Mouse (Mus musculus) stomach, embryonic 15.5 days (tissue): Measurements from ENCODE around the gene Ccdc148. TPM values are rescaled to one million over a fixed set of nuclear protein-coding genes. Genes with fewer than 3 reads are reported as not detected.

Source experiments
- ATAC-seq: fragments of 200-750 bp; cut with Nextera tagmentation; 2 replicates; pipeline ENCODE4 v1.8.0; 2017; ENCODE audit warnings: low read depth, moderate number of reproducible peaks, moderate TSS enrichment; ENCODE audit not compliant: insufficient read depth, low FRiP score
- H3K27ac ChIP-seq: fragments of 300-500 bp; sonication (generic); 2 replicates; pipeline ENCODE4 v1.5.1; 2015; ENCODE audit warnings: mild to moderate bottlenecking, inconsistent platforms
- H3K27me3 ChIP-seq: fragments of 300-500 bp; sonication (generic); replicated peaks from 2 replicates; pipeline ENCODE4 v1.6.1; 2015; ENCODE audit warnings: inconsistent platforms
- H3K36me3 ChIP-seq: fragments of 300-500 bp; sonication (generic); 2 replicates; pipeline ENCODE4 v1.6.1; 2015; ENCODE audit warnings: inconsistent platforms
- H3K4me1 ChIP-seq: fragments of 300-500 bp; sonication (generic); 2 replicates; pipeline ENCODE4 v1.6.1; 2015; ENCODE audit warnings: inconsistent platforms
- H3K4me2 ChIP-seq: fragments of 300-500 bp; sonication (generic); 2 replicates; pipeline ENCODE4 v1.6.1; 2015; ENCODE audit warnings: mild to moderate bottlenecking, inconsistent platforms
- H3K4me3 ChIP-seq: fragments of 300-500 bp; sonication (generic); replicated peaks from 2 replicates; pipeline ENCODE4 v1.5.1; 2015; ENCODE audit warnings: inconsistent platforms
- H3K9ac ChIP-seq: fragments of 300-500 bp; sonication (generic); 2 replicates; pipeline ENCODE4 v1.6.1; 2015; ENCODE audit warnings: inconsistent platforms
- H3K9me3 ChIP-seq: fragments of 300-500 bp; sonication (generic); 2 replicates; pipeline ENCODE4 v1.6.1; 2016; ENCODE audit warnings: inconsistent platforms
- WGBS: fragments of 180-500 bp; shearing (Covaris S2); methylation state at CpG from one replicate; pipeline ENCODE4 v1.1.7; 2015; 5-methylcytosine and 5-hydroxymethylcytosine counted together
- polyA plus RNA-seq: library from polyadenylated mRNA; unstranded; fragments of >200 nt; fragmentation: Nextera tagmentation; extraction: Ambion mirVana; gene quantifications from 2 replicates; pipeline ENCODE4 v1.2.1, GENCODE M21; 2015

Gene Ccdc148
- polyA plus RNA-seq, 1 experiment from 2014 or later = 0.89 TPM

GRCm38 (mm10) chr2:58841021-58841420 lies 319.5 kb downstream of the Ccdc148 start:
- Histone ChIP-seq H3K27ac (no peak overlapping the region), H3K4me3 (no peak overlapping the region), H3K9me3 (no peaks in the 10 kb centered on the region), H3K4me2 (no peak overlapping the region), H3K36me3 (no peaks in the 10 kb centered on the region), H3K27me3 (no peaks in the 10 kb centered on the region), H3K4me1 (no peaks in the 10 kb centered on the region), H3K9ac (no peak overlapping the region)
- 61% methylated on average over 3 of the region's 3 CpGs for WGBS
- no peak for ATAC-seq

- Histone ChIP-seq H3K9ac (no peak overlapping the region), H3K36me3 (no peaks in the 10 kb centered on the region), H3K4me3 (no peak overlapping the region), H3K27me3 (no peaks in the 10 kb centered on the region), H3K9me3 (no peaks in the 10 kb centered on the region), H3K27ac (no peak overlapping the region), H3K4me1 (no peaks in the 10 kb centered on the region), H3K4me2 (no peak overlapping the region)
- ATAC-seq = no peak
- 91% methylated on average over 20 of the region's 20 CpGs for WGBS
Observed at GRCm38 (mm10) chr2:58832253-58832980, 328.1 kb downstream of the Ccdc148 start.

- Histone ChIP-seq H3K27me3 (no peaks in the 10 kb centered on the region), H3K9ac (no peak overlapping the region), H3K27ac (peak overlapping the region; percentile 65), H3K36me3 (no peaks in the 10 kb centered on the region), H3K4me2 (no peak overlapping the region), H3K4me1 (no peaks in the 10 kb centered on the region), H3K4me3 (no peak overlapping the region), H3K9me3 (no peaks in the 10 kb centered on the region)
- 41% methylated on average over 7 of the region's 7 CpGs for WGBS
- ATAC-seq = peak; percentile 65; the same call in 1 of the 2 replicates
Observed at GRCm38 (mm10) chr2:58829981-58830742, 330.3 kb downstream of the Ccdc148 start.

GRCm38 (mm10) chr2:58828910-58829600 lies 331.4 kb downstream of the Ccdc148 start:
- H3K27ac ChIP-seq = peak overlapping the region; percentile 68
- peak; percentile 71 for ATAC-seq
- H3K9me3 ChIP-seq = no peaks in the 10 kb centered on the region
- no peak overlapping the region for H3K4me2 ChIP-seq
- no peaks in the 10 kb centered on the region for H3K36me3 ChIP-seq
- H3K27me3 ChIP-seq = no peaks in the 10 kb centered on the region
- 43% methylated on average over 3 of the region's 3 CpGs for WGBS
- H3K4me1 ChIP-seq = no peaks in the 10 kb centered on the region
- H3K9ac ChIP-seq = no peak overlapping the region
- no peak overlapping the region for H3K4me3 ChIP-seq

- 53% methylated on average over 2 of the region's 2 CpGs for WGBS
- H3K27me3 ChIP-seq = no peaks in the 10 kb centered on the region
- ATAC-seq = no peak
Observed at GRCm38 (mm10) chr2:58812941-58813340, 347.5 kb downstream of the Ccdc148 start.

GRCm38 (mm10) chr2:58799623-58800022 lies 360.9 kb downstream of the Ccdc148 start:
- ATAC-seq = no peak
- Histone ChIP-seq H3K4me3 (no peak overlapping the region), H3K9me3 (no peaks in the 10 kb centered on the region), H3K36me3 (no peaks in the 10 kb centered on the region), H3K27ac (no peak overlapping the region), H3K4me1 (0 out of 2 replicates have a peak, but pooled peaks cover 1% of the 10 kb centered on the region), H3K27me3 (no peaks in the 10 kb centered on the region), H3K4me2 (no peak overlapping the region), H3K9ac (no peak overlapping the region)
- WGBS = 81% methylated on average over 5 of the region's 5 CpGs

More at GRCm38 (mm10) chr2:58812941-58813340, 347.5 kb downstream of the Ccdc148 start:
- Histone ChIP-seq H3K9me3 (no peaks in the 10 kb centered on the region), H3K36me3 (no peaks in the 10 kb centered on the region), H3K4me3 (no peak overlapping the region), H3K4me1 (no peaks in the 10 kb centered on the region), H3K9ac (no peak overlapping the region), H3K27ac (no peak overlapping the region), H3K4me2 (no peak overlapping the region)

GRCm38 (mm10) chr2:58799126-58799525 lies 361.4 kb downstream of the Ccdc148 start:
- no peak overlapping the region for H3K27ac ChIP-seq
- no peak overlapping the region for H3K9ac ChIP-seq
- H3K36me3 ChIP-seq = no peaks in the 10 kb centered on the region
- H3K9me3 ChIP-seq = no peaks in the 10 kb centered on the region
- 0 out of 2 replicates have a peak, but pooled peaks cover 4% of the 10 kb centered on the region for H3K4me1 ChIP-seq
- WGBS = 80% methylated on average over 9 of the region's 9 CpGs
- no peaks in the 10 kb centered on the region for H3K27me3 ChIP-seq
- no peak overlapping the region for H3K4me2 ChIP-seq
- no peak overlapping the region for H3K4me3 ChIP-seq
- ATAC-seq = no peak

- Histone ChIP-seq H3K9ac (no peak overlapping the region), H3K4me2 (no peak overlapping the region), H3K36me3 (no peaks in the 10 kb centered on the region), H3K27me3 (no peaks in the 10 kb centered on the region), H3K9me3 (no peaks in the 10 kb centered on the region), H3K27ac (no peak overlapping the region), H3K4me1 (0 out of 2 replicates have a peak, but pooled peaks cover 4% of the 10 kb centered on the region), H3K4me3 (no peak overlapping the region)
- WGBS = 68% methylated on average over 4 of the region's 4 CpGs
- ATAC-seq = no peak
Observed at GRCm38 (mm10) chr2:58797506-58797905, 363.0 kb downstream of the Ccdc148 start.

- H3K36me3 ChIP-seq = no peaks in the 10 kb centered on the region
- H3K4me3 ChIP-seq = no peak overlapping the region
- H3K27me3 ChIP-seq = no peaks in the 10 kb centered on the region
- H3K9ac ChIP-seq = no peak overlapping the region
- no peak for ATAC-seq
- H3K4me2 ChIP-seq = no peak overlapping the region
- 0 out of 2 replicates have a peak, but pooled peaks cover 4% of the 10 kb centered on the region for H3K4me1 ChIP-seq
- H3K27ac ChIP-seq = no peak overlapping the region
- 68% methylated on average over 5 of the region's 5 CpGs for WGBS
- H3K9me3 ChIP-seq = no peaks in the 10 kb centered on the region
Observed at GRCm38 (mm10) chr2:58795432-58795831, 365.1 kb downstream of the Ccdc148 start.

GRCm38 (mm10) chr2:58794489-58794888 lies 366.0 kb downstream of the Ccdc148 start:
- Histone ChIP-seq H3K36me3 (no peaks in the 10 kb centered on the region), H3K4me1 (0 out of 2 replicates have a peak, but pooled peaks cover 4% of the 10 kb centered on the region), H3K4me2 (no peak overlapping the region), H3K9me3 (no peaks in the 10 kb centered on the region), H3K4me3 (no peak overlapping the region), H3K27me3 (no peaks in the 10 kb centered on the region), H3K9ac (no peak overlapping the region), H3K27ac (no peak overlapping the region)
- peak; percentile 70; the same call in 1 of the 2 replicates for ATAC-seq
- 60% methylated on average over 15 of the region's 15 CpGs for WGBS

GRCm38 (mm10) chr2:58790361-58790760 lies 370.1 kb downstream of the Ccdc148 start:
- 79% methylated on average over 4 of the region's 4 CpGs for whole genome bisulfite sequencing
- H3K9me3 ChIP-seq = no peaks in the 10 kb centered on the region
- no peaks in the 10 kb centered on the region for H3K27me3 ChIP-seq
- no peaks in the 10 kb centered on the region for H3K36me3 ChIP-seq
- no peak overlapping the region for H3K9ac ChIP-seq
- H3K4me3 ChIP-seq = no peak overlapping the region
- no peak for ATAC-seq
- H3K27ac ChIP-seq = no peak overlapping the region
- no peak overlapping the region for H3K4me2 ChIP-seq
- 0 out of 2 replicates have a peak, but pooled peaks cover 4% of the 10 kb centered on the region for H3K4me1 ChIP-seq
